Mouse (Mus musculus) forebrain, embryonic 11.5 days (tissue): ENCODE results near the gene Dtl. TPM values are rescaled to one million over a fixed set of nuclear protein-coding genes. Genes with fewer than 3 reads are reported as not detected.
"Not testable (repeated sequence)": the region's sequence is repeated elsewhere in the genome, so short reads cannot be mapped to it uniquely, and the experiment has no call there.

ENCODE experiments used
- ATAC-seq: fragments of 200-750 bp; cut with Nextera tagmentation; replicated peaks from 2 replicates; pipeline ENCODE4 v1.8.0; 2017; ENCODE audit warnings: moderate TSS enrichment; ENCODE audit not compliant: low FRiP score
- DNase-seq: peaks from one replicate; pipeline ENCODE4 v3.0.0-alpha.2; 2017; ENCODE audit warnings: low spot score
- H3K27ac ChIP-seq: fragments of 300-500 bp; sonication (generic); 2 replicates; pipeline ENCODE4 v1.5.1; 2014; ENCODE audit warnings: low read depth, low read length
- H3K27me3 ChIP-seq: fragments of 300-500 bp; sonication (generic); 2 replicates; pipeline ENCODE4 v1.6.1; 2014; ENCODE audit warnings: mild to moderate bottlenecking, low read length, mixed read lengths; ENCODE audit not compliant: control insufficient read depth, insufficient read depth
- H3K36me3 ChIP-seq: fragments of 300-500 bp; sonication (generic); 2 replicates; pipeline ENCODE4 v1.6.1; 2014; ENCODE audit warnings: mild to moderate bottlenecking, low read length, moderate library complexity, mixed read lengths; ENCODE audit not compliant: control insufficient read depth, insufficient read depth
- H3K4me1 ChIP-seq: fragments of 300-500 bp; sonication (generic); replicated peaks from 2 replicates; pipeline ENCODE4 v1.6.1; 2014; ENCODE audit warnings: low read length, mixed read lengths; ENCODE audit not compliant: control insufficient read depth, insufficient read depth
- H3K4me2 ChIP-seq: fragments of 300-500 bp; sonication (generic); 2 replicates; pipeline ENCODE4 v1.6.1; 2014; ENCODE audit warnings: low read depth, mild to moderate bottlenecking, low read length, moderate library complexity, mixed read lengths; ENCODE audit not compliant: severe bottlenecking
- H3K4me3 ChIP-seq: fragments of 300-500 bp; sonication (generic); 2 replicates; pipeline ENCODE4 v1.5.1; 2014; ENCODE audit warnings: low read depth, low read length
- H3K9ac ChIP-seq: fragments of 300-500 bp; sonication (generic); 2 replicates; pipeline ENCODE4 v1.6.1; 2014; ENCODE audit warnings: low read length
- H3K9me3 ChIP-seq: fragments of 300-500 bp; sonication (generic); 2 replicates; pipeline ENCODE4 v1.6.1; 2016; ENCODE audit warnings: low read length, mixed read lengths; ENCODE audit not compliant: control insufficient read depth
- WGBS: fragments of 180-500 bp; shearing (Covaris S2); extraction: QIAGEN DNeasy Blood & Tissue Kit; methylation state at CpG from one replicate; pipeline ENCODE4 v1.1.7; 2014; 5-methylcytosine and 5-hydroxymethylcytosine counted together
- polyA plus RNA-seq: library from polyadenylated mRNA; unstranded; fragments of >200 nt; fragmentation: Nextera tagmentation; extraction: Ambion mirVana; gene quantifications from 2 replicates; pipeline ENCODE4 v1.2.1, GENCODE M21; 2014

Dtl gene
- polyA plus RNA-seq, 1 experiment from 2014 or later, result 93.7 TPM

GRCm38 (mm10) chr1:191521395-191521794, 53.9 kb downstream of the Dtl start:
- no peak overlapping the region for H3K4me3 ChIP-seq
- no peak overlapping the region for H3K27ac ChIP-seq
- H3K27me3 ChIP-seq, result no peaks in the 10 kb centered on the region
- H3K9me3 ChIP-seq, result no peaks in the 10 kb centered on the region
- no peaks in the 10 kb centered on the region for H3K36me3 ChIP-seq
- 80% methylated on average over 8 of the region's 8 CpGs for WGBS
- DNase-seq, result no peak
- H3K4me1 ChIP-seq, result no peaks in the 10 kb centered on the region
- no peak overlapping the region for H3K4me2 ChIP-seq
- H3K9ac ChIP-seq, result no peak overlapping the region
- ATAC-seq, result no peak

- no peak overlapping the region for H3K27ac ChIP-seq
- H3K9ac ChIP-seq, result no peak overlapping the region
- no peak overlapping the region for H3K4me2 ChIP-seq
- DNase-seq (no peak), ATAC-seq (no peak)
- no peaks in the 10 kb centered on the region for H3K9me3 ChIP-seq
- no peaks in the 10 kb centered on the region for H3K27me3 ChIP-seq
- WGBS, result 86% methylated on average over 10 of the region's 10 CpGs
- H3K4me1 ChIP-seq, result no peaks in the 10 kb centered on the region
- H3K4me3 ChIP-seq, result no peak overlapping the region
- H3K36me3 ChIP-seq, result no peaks in the 10 kb centered on the region
These were observed 54.7 kb downstream of the Dtl start for GRCm38 (mm10) chr1:191520669-191521068.

GRCm38 (mm10) chr1:191520194-191520593, 55.1 kb downstream of the Dtl start:
- ATAC-seq, result no peak
- no peak overlapping the region for H3K4me3 ChIP-seq
- H3K27ac ChIP-seq, result no peak overlapping the region
- H3K4me2 ChIP-seq, result no peak overlapping the region
- WGBS, result 84% methylated on average over 7 of the region's 7 CpGs
- H3K9ac ChIP-seq, result no peak overlapping the region
- no peak for DNase-seq
- H3K27me3 ChIP-seq, result no peaks in the 10 kb centered on the region
- no peaks in the 10 kb centered on the region for H3K36me3 ChIP-seq
- no peaks in the 10 kb centered on the region for H3K4me1 ChIP-seq
- H3K9me3 ChIP-seq, result no peaks in the 10 kb centered on the region

DNA sequence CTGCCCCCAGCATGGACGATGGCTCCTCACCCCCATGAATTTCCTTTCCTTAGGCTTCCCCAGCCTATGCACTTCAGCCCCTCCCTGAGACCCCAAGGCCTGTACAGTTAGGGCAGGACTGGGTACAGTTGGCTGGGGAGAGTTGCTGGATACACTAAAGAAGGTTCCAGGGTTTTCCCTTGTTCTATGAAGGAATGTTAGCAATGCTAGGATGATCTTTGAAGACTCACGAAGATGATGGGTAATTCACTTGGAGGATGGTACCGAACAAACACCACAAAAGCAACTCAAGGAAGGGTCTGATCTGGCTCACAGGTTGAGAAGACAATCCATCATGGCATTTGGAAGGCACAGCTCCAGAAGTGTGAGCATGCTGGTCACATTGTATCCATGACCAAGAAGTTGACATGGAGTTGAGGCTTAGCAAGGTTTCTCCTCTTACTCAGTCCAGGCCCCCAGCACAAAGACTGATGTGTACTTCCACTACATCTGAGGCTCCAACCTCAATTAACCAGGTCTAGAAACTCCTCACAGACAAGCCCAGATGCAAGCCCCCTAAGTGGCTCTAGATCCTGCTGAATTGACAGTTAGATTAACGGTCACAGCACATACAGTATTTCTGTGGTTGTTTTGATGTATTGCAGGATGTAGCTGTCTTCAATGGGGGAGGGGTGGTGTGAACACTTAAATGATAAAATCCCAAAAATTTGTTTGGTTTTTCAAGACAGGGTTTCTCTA, 55.8 kb downstream of the Dtl start:
- no peak overlapping the region for H3K9ac ChIP-seq
- ATAC-seq (no peak), DNase-seq (no peak)
- WGBS, result 94% methylated on average over 4 of the region's 4 CpGs
- no peak overlapping the region for H3K27ac ChIP-seq
- H3K4me3 ChIP-seq, result no peak overlapping the region
- H3K4me2 ChIP-seq, result no peak overlapping the region
- H3K27me3 ChIP-seq, result no peaks in the 10 kb centered on the region
- H3K4me1 ChIP-seq, result no peaks in the 10 kb centered on the region
- no peaks in the 10 kb centered on the region for H3K9me3 ChIP-seq
- no peaks in the 10 kb centered on the region for H3K36me3 ChIP-seq

GRCm38 (mm10) chr1:191518911-191519310, 56.4 kb downstream of the Dtl start:
- Histone ChIP-seq H3K9me3 (no peaks in the 10 kb centered on the region), H3K36me3 (no peaks in the 10 kb centered on the region), H3K4me1 (no peaks in the 10 kb centered on the region), H3K27me3 (no peaks in the 10 kb centered on the region), H3K4me2 (no peak overlapping the region), H3K27ac (no peak overlapping the region), H3K9ac (no peak overlapping the region), H3K4me3 (no peak overlapping the region)
- WGBS, result 85% methylated on average over 4 of the region's 4 CpGs
- ATAC-seq (no peak), DNase-seq (no peak)

GRCm38 (mm10) chr1:191517969-191518368, 57.4 kb downstream of the Dtl start:
- Histone ChIP-seq H3K27ac (no peak overlapping the region), H3K9me3 (no peaks in the 10 kb centered on the region), H3K9ac (no peak overlapping the region), H3K27me3 (no peaks in the 10 kb centered on the region), H3K4me3 (no peak overlapping the region), H3K4me1 (no peaks in the 10 kb centered on the region), H3K36me3 (no peaks in the 10 kb centered on the region), H3K4me2 (no peak overlapping the region)
- DNase-seq, result no peak
- ATAC-seq, result no peak
- 91% methylated on average over 5 of the region's 5 CpGs for WGBS

DNA sequence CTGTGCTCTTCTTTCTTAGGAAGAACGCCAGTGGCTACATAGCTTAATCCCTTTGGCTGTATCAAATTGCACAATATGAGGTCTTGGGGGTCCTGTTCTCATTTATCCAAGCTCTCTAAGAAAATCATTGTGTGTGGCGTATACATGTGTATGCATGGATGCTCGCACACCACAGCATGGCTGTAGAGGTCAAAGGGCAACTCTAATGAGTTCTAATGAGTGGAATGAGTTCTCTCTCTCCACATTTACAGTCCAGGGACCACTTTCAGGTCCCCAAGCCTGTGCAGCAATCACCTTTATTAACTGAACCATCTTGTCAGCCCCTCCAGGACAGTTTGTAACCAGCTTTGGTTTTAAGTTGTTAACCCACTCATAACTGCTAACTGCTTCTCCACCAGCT, 58.3 kb downstream of the Dtl start:
- DNase-seq, result no peak
- Histone ChIP-seq H3K4me3 (no peak overlapping the region), H3K9me3 (no peaks in the 10 kb centered on the region), H3K27ac (no peak overlapping the region), H3K27me3 (no peaks in the 10 kb centered on the region), H3K4me2 (no peak overlapping the region), H3K36me3 (no peaks in the 10 kb centered on the region), H3K9ac (no peak overlapping the region), H3K4me1 (no peaks in the 10 kb centered on the region)
- ATAC-seq, result no peak
- WGBS, result 39% methylated on average over 3 of the region's 3 CpGs

DNA sequence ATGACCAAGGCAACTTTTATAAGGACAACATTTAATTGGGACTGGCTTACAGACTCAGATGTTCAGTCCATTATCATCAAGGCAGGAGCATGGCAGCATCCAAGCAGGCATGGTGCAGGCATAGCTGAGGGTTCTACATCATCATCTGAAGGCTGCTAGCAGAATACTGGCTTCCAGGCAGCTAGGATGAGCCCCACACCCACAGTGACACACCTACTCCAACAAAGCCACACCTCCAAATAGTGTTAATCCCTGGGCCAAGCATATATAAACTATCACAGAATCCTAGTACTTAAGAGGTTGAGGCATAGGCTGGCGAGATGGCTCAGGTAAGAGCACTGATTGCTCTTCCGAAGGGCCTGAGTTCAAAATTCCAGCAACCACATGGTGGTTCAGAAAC, 59.0 kb downstream of the Dtl start:
- H3K4me2 ChIP-seq, H3K4me1 ChIP-seq, H3K27me3 ChIP-seq, H3K4me3 ChIP-seq, H3K27ac ChIP-seq, H3K9ac ChIP-seq, ATAC-seq, DNase-seq, H3K36me3 ChIP-seq, H3K9me3 ChIP-seq: not testable (repeated sequence)
- WGBS, result 89% methylated on average over 2 of the region's 2 CpGs

- no peaks in the 10 kb centered on the region for H3K36me3 ChIP-seq
- H3K27me3 ChIP-seq, result no peaks in the 10 kb centered on the region
- 93% methylated on average over 4 of the region's 4 CpGs for WGBS
- no peaks in the 10 kb centered on the region for H3K9me3 ChIP-seq
- no peaks in the 10 kb centered on the region for H3K4me1 ChIP-seq
- no peak overlapping the region for H3K4me2 ChIP-seq
- H3K9ac ChIP-seq, result no peak overlapping the region
- no peak overlapping the region for H3K27ac ChIP-seq
- ATAC-seq (no peak), DNase-seq (no peak)
- H3K4me3 ChIP-seq, result no peak overlapping the region
These were observed 62.1 kb downstream of the Dtl start for GRCm38 (mm10) chr1:191513195-191513594.
